Mouse (Mus musculus) induced T-regulatory cell, adult 2 months (primary cell): ENCODE results near the gene Fer1l5.
A peak's percentile ranks its signal among the peaks of the same experiment; 100 is the strongest.

Source experiments
- DNase-seq: peaks from one replicate; pipeline ENCODE4 v3.0.0-alpha.2; 2012; ENCODE audit warnings: low read depth

Fer1l5 gene

DNA sequence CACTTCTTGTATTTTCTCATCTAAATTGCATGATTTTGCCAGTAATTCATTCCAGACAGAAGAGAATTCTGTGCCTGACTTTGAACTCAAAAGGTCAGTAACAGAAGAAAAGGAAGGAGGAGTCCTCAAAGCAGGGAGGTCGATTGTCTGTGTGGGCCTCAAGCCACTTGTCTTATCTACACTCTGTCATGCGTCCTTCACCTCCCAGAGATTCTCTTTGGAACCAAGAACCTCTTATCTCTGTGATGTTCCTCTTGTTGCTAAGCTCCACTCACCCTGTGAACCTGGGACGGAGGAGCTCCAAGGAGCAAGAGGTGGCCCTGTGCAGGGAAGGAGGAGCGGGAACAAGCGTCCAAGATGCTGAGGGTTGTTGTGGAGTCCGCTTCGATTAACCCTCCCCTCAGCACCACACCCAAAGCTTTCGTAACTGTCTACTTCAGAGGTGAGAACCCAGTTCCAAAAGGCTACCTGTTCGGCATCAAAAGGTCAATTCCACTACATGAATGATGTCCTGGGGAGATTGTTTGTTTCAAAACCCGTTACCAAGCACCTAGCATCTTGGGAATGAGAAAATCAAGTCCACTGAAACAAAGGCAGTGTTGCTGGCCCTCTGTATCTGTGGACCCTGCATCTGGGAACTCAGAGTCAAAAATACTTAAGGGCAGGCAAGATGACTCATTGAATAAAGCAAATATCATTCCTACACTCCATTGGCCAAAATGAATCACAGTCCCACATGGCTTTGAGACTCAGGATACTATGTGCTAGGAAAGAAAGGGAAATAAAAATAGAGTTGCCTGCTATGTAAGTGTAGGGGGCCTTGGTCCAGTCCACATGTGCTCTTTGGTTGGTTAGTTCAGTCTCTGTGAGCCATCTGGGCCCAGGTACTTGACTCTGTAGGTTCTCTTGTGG lies at the start of gene Fer1l5:
Fer1l5 (plus strand) TSS at position 358 of the 912 bp plus-strand sequence.
- no peak for DNase-seq

DNA sequence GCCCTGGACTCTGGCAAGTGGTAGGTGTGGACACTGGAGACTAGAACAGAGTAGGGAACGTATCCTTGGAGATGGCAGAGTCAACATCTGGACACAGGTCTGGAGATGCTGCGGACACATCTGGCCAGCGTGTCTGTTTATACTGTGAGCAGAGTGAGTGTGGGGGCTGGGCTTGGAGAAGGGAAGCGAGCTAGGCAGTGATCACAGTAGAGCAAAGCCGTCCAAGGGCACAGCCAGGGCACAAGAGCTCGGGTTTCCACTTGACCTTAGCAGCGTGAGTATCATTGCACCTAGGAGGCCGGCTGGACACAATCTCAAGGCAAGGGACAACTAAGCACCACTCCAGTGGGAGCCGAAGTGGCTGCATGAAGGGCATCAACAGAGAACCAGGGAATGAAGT lies 49.0 kb upstream of the Fer1l5 start:
- DNase-seq = no peak

DNA sequence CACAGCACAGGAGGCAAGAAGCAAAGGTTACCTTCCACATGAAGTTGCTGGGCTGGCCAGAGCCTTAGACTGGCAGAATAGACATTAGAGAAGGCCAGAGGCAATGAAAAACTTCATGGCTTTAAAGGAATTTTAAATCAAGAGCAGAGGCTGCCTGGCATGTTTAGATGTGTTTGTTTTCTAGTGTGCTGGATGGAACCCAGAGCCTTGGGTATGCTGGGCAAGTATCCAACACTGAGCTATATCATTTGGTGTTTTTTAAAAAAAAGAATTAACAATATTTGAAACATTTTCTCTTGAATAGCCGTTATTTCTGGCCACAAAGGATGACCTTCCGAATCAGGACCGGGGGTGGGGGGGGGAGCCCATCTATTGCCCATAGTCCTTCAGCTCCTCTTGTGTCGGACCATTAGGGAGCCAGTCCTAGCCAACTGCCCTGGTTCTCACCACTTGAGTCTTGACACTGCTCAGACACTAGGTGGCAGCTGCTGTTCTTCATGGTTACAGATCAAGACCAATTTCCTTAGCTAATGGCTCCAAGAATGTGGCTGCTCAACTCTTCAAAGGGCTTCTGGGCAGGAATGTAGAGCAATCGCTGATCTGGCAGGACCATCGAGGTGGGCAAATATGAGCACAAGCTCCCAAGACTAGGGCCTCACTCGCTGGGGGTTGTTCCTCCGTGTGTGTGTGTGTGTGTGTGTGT lies 48.2 kb upstream of the Fer1l5 start:
- DNase-seq = peak; percentile 63

DNA sequence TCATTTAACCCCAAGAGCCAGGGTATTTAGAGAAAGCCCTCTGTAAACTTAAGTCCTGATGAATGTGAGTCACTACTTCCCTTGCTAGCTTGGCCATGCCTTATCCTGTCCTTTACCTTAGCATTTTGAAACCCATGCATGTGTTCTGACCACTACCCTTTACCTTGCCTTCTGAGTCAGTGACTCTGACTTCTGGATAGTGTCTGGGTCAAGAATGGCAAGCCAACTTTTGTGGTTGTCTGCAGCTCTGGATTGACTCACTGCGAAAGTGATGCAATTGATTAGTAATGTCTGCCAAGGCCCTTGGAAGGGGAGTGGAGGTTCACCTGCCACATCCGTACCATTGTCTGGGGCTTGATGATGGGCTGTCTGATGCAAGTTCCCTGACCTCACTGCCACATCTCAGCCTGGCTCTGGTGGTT lies 46.2 kb upstream of the Fer1l5 start:
- DNase-seq = peak; percentile 46

DNA sequence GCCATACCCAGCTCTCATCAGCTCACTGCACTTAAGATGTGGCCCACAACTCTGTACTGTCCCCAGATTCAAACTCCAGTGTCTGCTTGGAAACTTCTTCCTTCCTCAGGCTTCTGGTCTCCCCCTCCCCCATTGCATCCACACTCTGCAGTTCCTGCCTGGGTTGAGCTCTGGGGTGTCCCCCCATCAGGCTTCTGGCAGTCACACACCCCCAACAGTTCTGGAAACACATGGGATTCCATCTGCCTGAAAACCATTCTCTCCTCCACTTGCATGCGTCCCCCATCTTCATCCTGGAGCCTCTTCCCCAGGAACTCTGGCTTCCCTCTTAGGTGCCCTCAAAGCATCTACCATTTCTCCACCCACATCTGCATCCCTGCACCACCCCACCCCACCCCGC lies 45.3 kb upstream of the Fer1l5 start:
- no peak for DNase-seq

DNA sequence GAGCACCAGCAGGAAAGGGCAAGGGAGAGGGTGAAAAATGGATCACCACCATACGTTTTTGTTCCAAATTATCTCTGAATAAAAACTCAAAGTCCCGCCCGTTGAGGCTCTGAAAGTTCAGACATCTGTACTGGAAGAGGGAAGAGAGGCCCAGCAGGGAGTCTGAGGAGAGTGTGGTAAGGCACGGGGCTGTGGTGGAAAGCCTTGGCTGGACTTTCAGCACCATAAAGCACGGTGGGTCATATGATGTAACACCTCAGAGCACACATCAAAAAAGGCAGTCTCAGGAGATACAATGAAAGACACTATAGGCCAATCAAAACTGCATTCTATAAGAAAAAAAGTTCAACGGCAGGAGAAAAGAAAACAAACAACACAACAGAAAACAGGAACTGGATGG lies 40.3 kb upstream of the Fer1l5 start:
- DNase-seq = no peak

DNA sequence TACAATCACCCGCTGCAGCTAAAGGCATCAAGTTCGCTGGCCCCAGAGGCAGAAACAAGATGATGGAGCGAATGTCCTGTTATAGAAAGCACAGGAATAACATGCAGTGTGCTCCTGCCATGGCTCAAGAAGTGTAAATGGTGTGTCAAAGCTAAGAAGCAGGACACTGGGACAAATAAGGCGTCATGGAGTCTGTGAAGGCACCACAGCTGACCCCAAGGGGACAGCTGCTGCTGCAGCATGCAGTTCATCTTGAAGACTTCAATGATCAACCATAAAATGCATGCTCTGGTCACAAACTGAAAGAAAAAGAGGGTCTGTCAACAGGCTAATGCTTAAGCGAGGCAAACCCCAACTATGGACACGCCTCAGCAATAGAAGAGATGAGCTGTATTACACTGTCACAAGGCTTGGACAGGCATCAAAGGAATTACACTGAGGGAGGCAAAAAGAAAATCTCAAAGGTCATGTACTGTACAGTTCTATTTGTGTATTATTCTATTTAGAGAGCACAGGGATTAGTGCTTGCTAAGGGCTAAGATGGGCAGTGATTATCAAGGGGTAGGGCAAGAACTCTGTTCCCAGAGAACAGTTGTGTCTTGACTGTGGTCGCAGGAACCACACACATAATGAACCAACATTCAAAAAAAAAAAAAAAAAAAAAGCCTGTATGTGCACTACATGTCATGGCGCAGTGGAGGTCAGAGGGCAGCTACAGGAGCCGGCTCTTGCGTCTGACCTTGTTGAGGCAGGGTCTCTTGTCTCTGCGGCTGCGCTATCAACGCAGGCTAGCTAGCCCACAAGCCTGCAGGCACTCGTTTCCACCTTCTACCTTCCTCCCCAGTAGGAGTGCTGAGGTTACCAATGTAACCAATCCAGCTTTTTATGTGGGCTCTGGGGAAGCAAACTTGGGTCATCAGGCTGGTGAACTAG lies 38.9 kb upstream of the Fer1l5 start:
- DNase-seq = no peak

DNA sequence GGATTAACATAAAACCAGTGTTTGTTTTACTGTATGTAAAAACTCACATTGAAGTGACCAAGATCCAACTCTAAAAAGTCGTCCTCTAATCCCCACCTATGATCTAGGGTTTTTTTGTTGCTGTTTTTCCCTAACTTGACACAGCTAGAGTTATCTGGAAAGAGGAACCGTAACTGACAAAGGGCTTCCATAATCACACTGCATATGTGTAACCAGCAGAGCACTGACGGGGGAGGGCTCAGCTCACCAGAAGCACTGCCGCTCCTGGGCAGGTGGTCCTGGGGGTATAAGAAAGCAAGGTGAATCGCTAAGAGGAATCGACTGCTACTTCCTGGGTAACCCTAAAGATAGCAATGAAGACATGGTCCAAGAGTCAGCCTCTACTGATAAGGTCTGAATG lies 29.5 kb upstream of the Fer1l5 start:
- no peak for DNase-seq

DNA sequence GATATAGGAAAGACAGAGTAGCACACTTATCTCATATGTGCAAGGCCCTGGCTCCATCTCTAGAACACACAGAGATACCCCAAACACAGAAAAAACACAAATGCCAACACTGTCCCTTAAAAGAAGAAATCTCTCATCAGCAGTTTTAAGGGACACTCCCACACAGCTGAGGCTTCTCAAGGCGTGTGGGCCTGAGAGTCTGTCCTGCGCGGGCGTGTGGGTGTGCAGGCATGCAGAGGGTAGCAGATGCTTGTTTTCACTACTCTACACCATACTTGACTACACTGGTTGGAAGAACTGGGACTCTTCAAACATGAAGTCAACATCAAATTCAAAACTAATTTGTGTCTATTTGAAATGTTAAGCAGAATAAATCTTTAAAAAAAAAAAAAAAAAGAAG lies 19.7 kb upstream of the Fer1l5 start:
- DNase-seq = no peak

DNA sequence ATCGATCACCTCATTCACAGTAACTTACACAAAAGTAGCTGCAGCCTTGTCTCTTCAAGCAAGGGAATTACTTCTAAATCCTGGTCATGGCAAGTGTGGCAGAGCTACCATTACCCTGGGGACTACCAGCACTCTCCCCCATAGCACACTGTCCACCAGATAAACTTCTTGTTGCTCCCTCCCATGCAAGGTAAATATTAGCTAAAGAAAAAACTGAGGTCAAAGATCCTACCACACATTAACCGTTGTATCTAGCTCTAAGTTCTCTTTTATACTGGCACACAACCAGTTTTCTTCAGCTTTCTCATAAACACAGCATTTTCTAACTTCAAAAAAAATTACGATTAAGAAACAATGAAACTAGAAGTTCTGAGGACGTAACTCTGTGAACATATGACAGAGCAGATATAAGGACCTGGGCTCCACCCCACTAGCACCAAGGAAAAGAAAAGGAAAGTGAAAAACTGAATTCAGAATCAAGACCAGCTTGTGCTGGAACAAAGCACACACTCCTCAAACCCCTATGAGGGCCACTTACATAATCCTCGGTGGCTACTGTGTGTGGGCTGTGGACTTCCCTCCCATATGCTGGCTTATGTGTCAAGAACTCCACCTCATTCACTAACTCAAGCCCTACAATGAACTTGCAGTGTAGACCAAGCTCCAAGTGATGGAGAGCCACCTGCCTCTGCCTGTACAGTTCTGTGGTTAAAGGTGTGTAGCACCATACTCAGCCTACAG lies 15.0 kb upstream of the Fer1l5 start:
- no peak for DNase-seq

DNA sequence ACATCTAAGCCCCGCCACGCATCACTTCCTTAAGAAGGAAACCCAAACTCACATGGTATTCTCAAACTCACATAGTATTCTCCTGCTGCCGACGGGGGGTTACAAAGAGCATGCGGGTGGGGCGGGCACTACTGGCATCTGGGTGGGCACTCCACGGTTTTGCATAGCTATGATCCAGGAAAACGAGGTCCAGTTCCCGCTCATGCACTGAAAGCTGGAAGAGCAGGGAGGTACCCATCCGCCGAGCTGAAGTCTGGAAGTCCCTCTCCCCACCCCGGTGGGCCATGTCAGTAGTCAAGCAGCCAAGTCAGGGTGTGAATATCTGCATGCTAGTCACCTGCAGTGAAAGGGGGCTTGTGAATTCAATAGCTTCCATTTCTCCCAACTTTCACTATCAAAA lies 4.4 kb upstream of the Fer1l5 start:
- no peak for DNase-seq

DNA sequence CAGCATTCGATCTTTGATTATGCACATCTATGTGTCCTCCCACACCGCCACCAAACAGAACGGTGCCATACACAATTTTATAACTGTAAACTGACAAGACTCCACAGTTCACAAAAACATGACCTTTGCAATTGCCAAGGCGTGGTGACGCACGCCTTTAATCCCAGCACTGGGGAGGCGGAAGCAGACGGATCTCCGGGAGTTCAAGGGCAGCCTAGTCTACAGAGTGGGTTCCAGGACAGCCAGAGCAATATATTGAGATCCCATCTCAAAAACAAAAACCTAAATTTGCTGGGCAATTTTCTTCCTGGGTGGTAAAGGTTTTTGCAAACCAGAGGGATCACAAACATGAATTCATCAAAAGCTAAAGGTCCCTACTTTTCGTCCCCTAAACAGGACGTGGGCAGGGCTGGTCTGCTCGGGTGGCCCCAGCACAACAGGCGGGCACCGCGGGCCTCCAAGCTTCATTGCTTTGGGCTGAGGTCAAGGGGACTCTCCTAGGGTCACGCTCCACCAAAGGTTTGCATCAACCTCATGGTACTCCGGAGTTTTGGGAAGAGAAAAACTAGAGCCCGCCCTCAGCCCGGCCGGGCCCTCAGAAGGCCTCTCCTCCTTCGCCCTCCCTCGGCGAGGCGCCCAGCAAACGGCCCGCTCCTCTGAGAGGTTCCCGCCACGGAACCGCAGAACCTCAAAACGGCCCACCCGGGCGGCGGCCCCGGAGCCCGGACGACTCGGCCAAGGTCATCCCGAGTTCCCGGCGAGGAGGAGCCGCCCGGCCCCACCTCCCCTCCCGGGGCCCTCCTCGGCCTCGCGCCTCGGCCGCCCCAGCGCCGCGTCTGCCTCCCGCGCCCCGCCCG lies 3.8 kb upstream of the Fer1l5 start:
- peak; percentile 71 for DNase-seq

DNA sequence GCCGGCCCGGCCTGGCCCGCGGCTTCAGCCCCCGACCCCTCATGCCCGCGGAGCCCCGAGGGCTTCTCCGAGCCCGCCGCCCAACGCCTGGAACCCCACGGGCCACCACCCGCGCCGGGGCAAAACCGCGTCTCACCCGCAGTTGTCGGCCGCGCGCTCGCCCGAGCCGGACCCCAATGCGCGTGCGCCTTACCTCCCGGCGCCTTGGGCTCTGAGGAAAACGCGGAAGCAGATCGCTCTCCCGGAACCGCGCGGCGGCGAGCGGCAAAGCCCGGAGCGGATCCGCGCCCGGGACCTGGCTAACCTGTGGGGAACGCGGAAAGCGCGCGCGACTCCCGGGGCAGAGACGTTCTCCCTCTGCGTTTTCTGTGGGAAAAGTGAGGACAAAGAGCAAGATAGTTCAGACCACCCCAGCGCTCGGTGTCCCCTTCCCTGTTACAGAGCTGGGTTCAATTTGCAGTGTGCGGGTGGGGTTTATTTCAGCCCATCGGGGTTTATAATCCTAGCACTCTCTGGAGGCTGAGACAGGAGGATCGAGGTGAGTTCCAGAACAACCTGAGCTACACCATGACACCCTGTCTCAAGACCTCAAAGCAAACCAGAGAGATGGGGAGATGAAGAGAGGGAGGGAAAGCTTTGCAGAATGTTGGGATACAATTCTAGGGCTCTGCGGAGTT lies 3.0 kb upstream of the Fer1l5 start, which contains the start of gene Kansl3:
Kansl3 (minus strand) TSS at position 213 of the 677 bp plus-strand sequence.
- DNase-seq = peak; percentile 96

DNA sequence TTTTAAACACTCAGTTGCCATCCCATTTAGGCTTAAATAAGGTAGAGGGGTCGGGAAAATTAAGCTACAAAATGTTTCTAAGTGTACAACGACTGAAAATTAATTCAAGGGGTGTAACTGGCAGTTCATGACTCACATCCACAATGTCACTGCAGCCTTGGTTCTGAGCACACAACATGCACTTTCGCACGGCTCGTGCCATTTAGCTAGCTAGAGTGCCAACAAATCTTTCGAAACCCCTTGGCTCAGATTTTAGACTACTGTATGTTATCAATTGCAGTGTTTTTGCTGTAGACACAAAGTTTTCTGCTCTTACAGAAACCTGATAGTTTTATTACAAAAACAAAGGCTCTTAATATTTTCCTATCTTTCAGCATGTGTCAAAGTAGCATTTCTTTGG lies 1.2 kb upstream of the Fer1l5 start:
- DNase-seq = no peak

DNA sequence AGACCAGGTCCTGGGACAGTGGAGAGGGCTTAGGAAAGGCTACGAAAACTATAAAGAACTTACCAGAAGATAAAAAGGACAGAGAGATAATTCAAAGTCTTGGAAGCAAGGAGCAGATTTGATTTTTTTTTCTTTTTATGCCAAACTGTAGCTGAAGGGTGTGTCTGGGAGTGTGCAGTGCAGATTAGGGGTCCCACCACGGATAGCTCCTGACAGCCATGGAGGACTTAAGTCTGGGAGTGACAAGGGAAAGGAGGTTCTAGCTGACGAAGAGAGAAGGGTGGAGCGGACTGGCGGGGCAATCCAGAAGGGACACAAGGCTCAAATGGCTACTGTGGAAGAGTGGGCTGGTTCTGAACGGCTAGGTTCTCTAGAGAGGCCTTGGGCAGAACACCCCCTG lies 6.8 kb downstream of the Fer1l5 start:
- no peak for DNase-seq

DNA sequence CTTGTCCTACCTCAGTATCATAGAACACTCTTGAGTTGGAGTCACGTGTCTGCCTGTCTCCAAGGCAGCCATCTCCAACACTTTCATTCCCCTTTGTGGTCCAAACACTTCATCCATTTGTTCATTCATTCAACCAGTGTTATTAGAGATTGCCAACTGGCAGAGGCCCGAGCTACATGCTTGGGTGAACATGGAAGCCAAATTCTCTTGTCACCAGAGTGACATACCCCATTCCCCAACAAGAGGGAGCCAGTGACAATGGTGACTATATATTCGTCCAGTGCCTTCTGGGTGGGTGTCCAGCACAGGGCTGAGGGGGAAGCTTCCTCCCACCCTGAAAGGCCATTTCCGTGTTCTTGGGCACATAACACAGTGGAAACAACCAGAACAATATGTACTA lies 7.5 kb downstream of the Fer1l5 start:
- no peak for DNase-seq

DNA sequence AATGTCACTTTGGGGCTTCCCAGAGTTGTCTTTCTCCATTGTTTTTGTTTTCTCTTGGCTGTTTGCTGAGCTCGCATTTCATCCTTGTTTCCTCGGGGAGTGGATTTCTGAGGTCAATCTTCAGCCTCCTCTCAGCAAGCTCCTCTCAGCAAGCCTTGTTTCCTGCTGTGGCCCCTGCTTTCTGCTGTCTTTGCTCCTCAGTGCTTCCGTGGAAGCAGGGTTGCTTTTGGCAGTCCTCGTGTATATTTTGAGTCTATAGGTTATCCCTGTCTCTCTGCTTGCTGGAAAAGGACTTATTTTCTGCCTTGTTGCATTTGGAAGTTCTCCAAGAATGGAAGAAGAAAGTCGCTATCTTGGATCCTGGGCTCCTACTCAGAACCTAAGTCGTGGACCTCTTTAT lies 24.9 kb downstream of the Fer1l5 start:
- DNase-seq = no peak

DNA sequence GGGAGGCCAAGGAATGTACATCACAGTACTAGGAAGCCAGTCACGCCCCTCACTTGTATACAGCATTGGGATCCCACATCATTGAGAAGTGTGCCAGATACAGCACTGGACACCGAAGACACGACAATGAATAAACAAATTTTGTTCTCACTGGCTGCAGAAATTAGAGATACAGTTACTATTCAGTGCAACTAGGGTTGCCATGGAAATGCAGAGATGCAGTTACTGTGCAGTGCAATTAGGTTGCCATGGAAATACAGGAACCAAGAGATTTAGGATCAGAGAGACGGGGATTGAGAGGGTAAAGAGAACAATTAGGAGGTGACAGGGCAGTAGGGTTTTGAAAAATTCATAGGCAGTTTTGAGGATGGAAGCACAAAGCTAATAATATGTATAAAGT lies 29.4 kb downstream of the Fer1l5 start:
- no peak for DNase-seq

DNA sequence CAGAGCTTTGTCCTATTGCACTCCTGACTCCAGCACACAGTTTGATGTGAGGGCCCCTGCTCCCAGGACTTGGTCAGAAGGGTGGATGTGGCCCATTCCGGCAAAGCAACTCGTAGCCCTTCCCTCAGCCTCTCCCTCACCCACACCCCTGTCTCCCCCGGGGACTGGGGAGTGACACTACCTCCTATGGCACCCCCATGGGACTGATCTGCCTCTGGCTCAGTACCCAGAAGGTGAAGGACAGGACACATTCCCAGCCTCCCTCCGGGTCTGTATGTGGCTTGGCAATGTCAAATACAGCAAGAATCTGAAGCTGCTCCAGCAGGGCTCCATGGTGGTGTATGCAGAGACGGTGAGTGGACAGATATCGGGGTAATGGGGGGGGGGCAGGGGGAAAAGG lies 32.4 kb downstream of the Fer1l5 start:
- DNase-seq = no peak

DNA sequence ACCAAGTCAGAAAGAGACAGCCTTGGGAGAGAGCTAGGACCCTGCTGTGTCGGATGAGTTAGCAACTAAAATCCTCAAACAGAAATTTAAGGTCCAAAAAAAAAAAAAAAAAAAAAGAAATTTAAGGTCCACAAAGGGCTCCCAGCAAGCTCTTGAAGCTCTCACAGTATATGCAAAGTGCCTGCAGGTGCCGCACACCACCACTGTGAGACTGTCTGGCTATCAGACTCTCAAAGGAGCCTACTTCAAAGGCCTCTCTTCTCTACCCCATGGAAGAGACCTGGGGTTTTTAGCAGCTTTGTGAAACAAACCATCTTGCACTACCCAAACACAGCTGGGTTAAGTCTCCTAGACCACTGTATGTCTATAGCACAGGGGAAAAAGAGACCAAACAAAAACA lies 57.4 kb downstream of the Fer1l5 start:
- DNase-seq = no peak
